Mouse (Mus musculus): ENCODE measurements at regions not wholly inside any gene's neighbourhood (a gene's known extent, or its start where the extent isn't known, plus 50 kb on each side); places are given as distances from the start of the nearest gene placed in this dataset.
A peak's percentile ranks its signal among the peaks of the same experiment; 100 is the strongest.

DNA sequence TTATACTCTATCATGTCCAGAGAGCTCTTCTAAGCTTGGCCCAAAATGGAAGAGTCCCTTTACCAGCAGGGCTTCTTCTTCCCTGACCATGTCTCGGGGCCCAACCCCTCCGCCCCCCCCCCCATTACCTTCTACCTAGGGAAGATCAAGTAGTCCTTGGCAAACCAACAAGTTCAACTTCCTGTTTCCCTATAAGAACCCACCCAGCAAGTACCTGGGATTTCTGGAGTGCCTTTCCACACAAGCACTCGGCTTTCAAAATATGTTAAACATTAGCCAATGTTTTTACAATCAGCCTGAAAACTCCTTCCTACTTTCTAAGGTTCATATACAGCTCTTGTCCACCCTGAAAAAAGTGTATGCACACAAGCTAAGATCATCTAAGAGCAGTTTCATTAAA is 198.2 kb downstream of the Pax3 start:
- Histone ChIP-seq H3K27ac (ENCODE audit: low read length) (no peak overlapping the region), H3K4me1 (ENCODE audit: insufficient read depth, low read length) (no peaks in the 10 kb centered on the region), H3K27me3 (ENCODE audit: insufficient read depth, low read length) (no peaks in the 10 kb centered on the region; the same call in 1 of the 2 replicates), H3K4me3 (ENCODE audit: low read length) (no peak overlapping the region), H3K36me3 (ENCODE audit: insufficient read depth, low read length) (no peaks in the 10 kb centered on the region), H3K4me2 (replicated peaks; ENCODE audit: low read depth, low read length) (no peak overlapping the region), H3K9me3 (ENCODE audit: low read length) (no peaks in the 10 kb centered on the region), H3K9ac (replicated peaks; ENCODE audit: low read length) (no peak overlapping the region)
- ATAC-seq (ENCODE audit: low FRiP score, low TSS enrichment): no peak
- 83% methylated on average over 3 of the region's 3 CpGs for WGBS

DNA sequence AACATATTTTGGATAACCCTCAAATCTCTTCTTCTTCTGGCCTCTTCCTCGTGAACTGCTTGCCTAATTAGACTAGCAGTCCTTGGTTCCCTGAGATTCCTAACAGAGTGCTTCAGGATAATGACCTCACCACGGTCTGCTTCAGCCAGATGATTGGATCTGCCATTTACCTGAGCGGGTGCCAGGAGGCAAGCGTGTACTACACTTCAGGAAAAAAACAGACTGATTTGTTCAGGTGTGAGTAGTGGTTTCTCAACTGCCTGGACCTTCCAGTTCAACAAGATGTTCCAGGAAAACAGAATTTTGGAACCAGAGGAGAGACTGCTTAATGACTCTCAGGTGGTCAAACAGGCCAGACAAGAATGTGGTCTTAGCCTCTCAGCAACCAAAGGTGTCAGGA is 215.4 kb downstream of the Pax3 start:
- Histone ChIP-seq H3K4me1 (ENCODE audit: insufficient read depth, low read length) (no peaks in the 10 kb centered on the region), H3K9me3 (ENCODE audit: low read length) (no peaks in the 10 kb centered on the region), H3K4me3 (ENCODE audit: low read length) (no peak overlapping the region), H3K4me2 (replicated peaks; ENCODE audit: low read depth, low read length) (no peak overlapping the region), H3K36me3 (ENCODE audit: insufficient read depth, low read length) (no peaks in the 10 kb centered on the region), H3K27ac (ENCODE audit: low read length) (no peak overlapping the region), H3K9ac (replicated peaks; ENCODE audit: low read length) (no peak overlapping the region), H3K27me3 (ENCODE audit: insufficient read depth, low read length) (peaks cover 41% of the 10 kb centered on the region)
- ATAC-seq (ENCODE audit: low FRiP score, low TSS enrichment): no peak
- 65% methylated on average over 4 of the region's 4 CpGs for WGBS

DNA sequence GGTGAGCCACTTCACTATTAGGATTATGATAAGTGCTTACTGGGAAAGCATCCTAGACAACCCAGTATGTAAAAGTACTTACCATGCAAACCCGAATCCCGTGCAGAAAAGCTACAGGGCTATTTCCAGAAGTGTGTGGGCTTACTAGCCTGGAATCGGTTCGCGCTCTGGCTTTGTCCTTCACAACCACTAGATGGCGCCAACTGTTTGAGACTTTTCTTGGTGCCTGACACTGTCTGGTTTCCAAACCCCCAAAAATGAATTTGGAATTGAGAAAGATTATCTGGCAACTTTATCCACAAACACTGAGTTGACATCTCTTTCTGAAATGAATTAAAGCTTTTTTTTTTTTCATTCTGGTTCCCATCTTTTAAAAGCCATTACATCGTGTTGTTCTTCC is 218.2 kb downstream of the Pax3 start:
- no peaks in the 10 kb centered on the region for H3K9me3 ChIP-seq (ENCODE audit: low read length)
- H3K4me2 ChIP-seq (replicated peaks; ENCODE audit: low read depth, low read length): no peak overlapping the region
- 5% methylated on average over 7 of the region's 7 CpGs for WGBS
- no peak overlapping the region for H3K27ac ChIP-seq (ENCODE audit: low read length)
- H3K4me3 ChIP-seq (ENCODE audit: low read length): no peak overlapping the region
- no peaks in the 10 kb centered on the region for H3K36me3 ChIP-seq (ENCODE audit: insufficient read depth, low read length)
- H3K27me3 ChIP-seq (ENCODE audit: insufficient read depth, low read length): peaks cover 45% of the 10 kb centered on the region
- H3K4me1 ChIP-seq (ENCODE audit: insufficient read depth, low read length): no peaks in the 10 kb centered on the region
- H3K9ac ChIP-seq (replicated peaks; ENCODE audit: low read length): no peak overlapping the region
- no peak for ATAC-seq (ENCODE audit: low FRiP score, low TSS enrichment)

DNA sequence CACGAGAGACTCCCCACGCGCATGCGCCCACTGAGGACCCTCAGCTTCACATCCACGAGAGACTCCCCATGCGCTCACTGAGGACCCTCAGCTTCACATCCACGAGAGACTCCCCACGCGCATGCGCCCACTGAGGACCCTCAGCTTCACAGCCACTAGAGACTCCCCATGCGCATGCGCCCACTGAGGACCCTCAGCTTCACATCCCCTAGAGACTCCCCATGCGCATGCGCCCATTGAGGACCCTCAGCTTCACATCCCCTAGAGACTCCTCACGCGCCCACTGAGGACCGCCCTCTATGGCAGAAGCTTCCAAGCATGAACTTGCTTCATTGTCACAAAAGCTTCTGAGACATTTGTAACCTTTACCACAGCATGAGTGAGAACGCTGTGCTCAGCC is 221.0 kb downstream of the Pax3 start:
- Histone ChIP-seq H3K27me3 (ENCODE audit: insufficient read depth, low read length) (peaks cover 37% of the 10 kb centered on the region), H3K9ac (replicated peaks; ENCODE audit: low read length) (no peak overlapping the region)

DNA sequence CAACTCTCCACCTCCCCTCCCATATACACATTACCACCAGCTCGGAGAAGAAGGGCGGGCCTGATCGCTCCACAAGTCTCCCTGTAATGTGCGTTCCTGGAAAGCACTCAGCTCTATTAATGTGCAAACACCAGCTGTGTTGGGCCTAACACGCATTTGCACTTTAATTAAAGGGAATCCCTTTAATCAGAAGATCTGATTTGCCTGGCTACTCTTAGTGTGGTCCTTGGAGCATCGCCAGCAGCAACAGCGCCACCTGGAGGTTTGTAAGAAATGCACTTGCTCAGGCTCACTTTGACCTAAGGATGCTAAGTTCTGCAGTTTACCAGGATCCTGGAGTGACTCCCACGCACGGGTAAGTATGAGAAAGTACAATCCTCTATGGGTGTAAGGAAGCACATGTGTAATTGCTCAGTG is 224.6 kb downstream of the Pax3 start:
- Histone ChIP-seq H3K27ac (ENCODE audit: low read length) (no peak overlapping the region), H3K4me3 (ENCODE audit: low read length) (no peak overlapping the region), H3K36me3 (ENCODE audit: insufficient read depth, low read length) (no peaks in the 10 kb centered on the region), H3K27me3 (ENCODE audit: insufficient read depth, low read length) (peaks cover 17% of the 10 kb centered on the region), H3K4me1 (ENCODE audit: insufficient read depth, low read length) (no peaks in the 10 kb centered on the region), H3K9me3 (ENCODE audit: low read length) (no peaks in the 10 kb centered on the region), H3K9ac (replicated peaks; ENCODE audit: low read length) (no peak overlapping the region), H3K4me2 (replicated peaks; ENCODE audit: low read depth, low read length) (0 out of 2 replicates have a peak overlapping the region, but pooled peaks have one; percentile 26)
- 12% methylated on average over 9 of the region's 9 CpGs for WGBS
- peak; percentile 23; the same call in 1 of the 2 replicates for ATAC-seq (ENCODE audit: low FRiP score, low TSS enrichment)

More for the DNA sequence above, 221.0 kb downstream of the Pax3 start:
- Histone ChIP-seq H3K4me2 (replicated peaks; ENCODE audit: low read depth, low read length) (no peak overlapping the region), H3K36me3 (ENCODE audit: insufficient read depth, low read length) (no peaks in the 10 kb centered on the region), H3K27ac (ENCODE audit: low read length) (no peak overlapping the region), H3K4me3 (ENCODE audit: low read length) (no peak overlapping the region), H3K4me1 (ENCODE audit: insufficient read depth, low read length) (no peaks in the 10 kb centered on the region), H3K9me3 (ENCODE audit: low read length) (no peaks in the 10 kb centered on the region)
- no peak for ATAC-seq (ENCODE audit: low FRiP score, low TSS enrichment)
- 94% methylated on average over 18 of the region's 18 CpGs for WGBS

DNA sequence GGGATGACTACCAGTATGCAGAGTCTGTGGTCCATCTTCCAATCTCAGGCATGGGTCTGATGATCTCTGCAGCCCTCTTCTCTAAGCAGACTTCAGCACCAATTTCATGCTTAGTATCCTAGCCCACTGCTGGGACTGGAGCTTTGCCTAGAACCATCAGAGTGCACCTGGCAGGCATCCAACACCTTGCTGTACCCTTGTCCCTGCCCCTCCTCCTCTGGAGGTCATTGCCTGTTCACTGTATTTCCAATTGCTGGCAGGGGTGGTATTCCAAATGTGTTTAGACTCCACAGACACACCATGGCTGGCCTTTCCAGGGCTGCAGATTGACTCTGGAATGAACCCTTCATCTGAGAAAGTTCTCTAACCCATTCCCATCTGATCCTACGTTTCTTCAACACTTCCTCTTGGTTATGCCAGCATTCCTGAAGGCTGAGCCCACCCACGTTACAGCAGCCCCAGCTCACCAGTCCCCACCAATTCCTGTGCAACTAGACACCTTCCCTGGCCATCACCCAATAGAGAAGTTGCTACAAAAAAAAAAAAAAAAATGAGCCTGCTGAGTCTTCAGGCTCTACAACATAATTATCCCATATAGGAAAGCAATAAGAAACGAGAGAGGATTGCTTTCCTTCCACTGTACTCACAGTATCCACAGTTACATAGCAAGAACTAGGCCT is 232.1 kb downstream of the Pax3 start:
- Histone ChIP-seq H3K4me3 (ENCODE audit: low read length) (no peak overlapping the region), H3K9ac (replicated peaks; ENCODE audit: low read length) (no peak overlapping the region), H3K4me2 (replicated peaks; ENCODE audit: low read depth, low read length) (no peak overlapping the region), H3K4me1 (ENCODE audit: insufficient read depth, low read length) (no peaks in the 10 kb centered on the region), H3K36me3 (ENCODE audit: insufficient read depth, low read length) (no peaks in the 10 kb centered on the region), H3K9me3 (ENCODE audit: low read length) (no peaks in the 10 kb centered on the region), H3K27me3 (ENCODE audit: insufficient read depth, low read length) (no peaks in the 10 kb centered on the region), H3K27ac (ENCODE audit: low read length) (no peak overlapping the region)
- ATAC-seq (ENCODE audit: low FRiP score, low TSS enrichment): no peak
- WGBS: 32% methylated on average over 3 of the region's 3 CpGs

DNA sequence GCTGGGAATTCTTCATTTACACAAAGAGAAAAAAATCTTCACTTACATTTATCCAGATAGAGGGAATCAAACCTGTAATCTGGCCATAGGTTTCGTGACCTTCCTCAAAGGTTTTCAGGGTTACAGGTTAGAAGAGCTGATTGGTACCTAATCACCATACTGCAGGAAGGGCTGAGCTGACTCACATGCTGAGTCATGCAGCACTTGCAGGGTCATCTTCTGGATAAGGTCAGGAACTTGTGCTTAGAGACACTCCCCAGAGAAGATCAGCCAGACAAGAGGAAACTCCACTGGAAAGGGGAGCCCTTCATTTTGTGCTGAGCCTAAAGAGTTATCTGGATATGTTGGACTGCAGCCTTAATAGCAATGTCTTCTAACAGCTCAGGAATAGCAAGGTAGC is 237.6 kb downstream of the Pax3 start:
- Histone ChIP-seq H3K4me2 (replicated peaks; ENCODE audit: low read depth, low read length) (no peak overlapping the region), H3K27me3 (ENCODE audit: insufficient read depth, low read length) (no peaks in the 10 kb centered on the region), H3K27ac (ENCODE audit: low read length) (no peak overlapping the region), H3K9ac (replicated peaks; ENCODE audit: low read length) (no peak overlapping the region), H3K9me3 (ENCODE audit: low read length) (no peaks in the 10 kb centered on the region), H3K4me1 (ENCODE audit: insufficient read depth, low read length) (no peaks in the 10 kb centered on the region), H3K4me3 (ENCODE audit: low read length) (no peak overlapping the region), H3K36me3 (ENCODE audit: insufficient read depth, low read length) (no peaks in the 10 kb centered on the region)
- 78% methylated on average over 1 of the region's 1 CpGs for WGBS
- no peak for ATAC-seq (ENCODE audit: low FRiP score, low TSS enrichment)

DNA sequence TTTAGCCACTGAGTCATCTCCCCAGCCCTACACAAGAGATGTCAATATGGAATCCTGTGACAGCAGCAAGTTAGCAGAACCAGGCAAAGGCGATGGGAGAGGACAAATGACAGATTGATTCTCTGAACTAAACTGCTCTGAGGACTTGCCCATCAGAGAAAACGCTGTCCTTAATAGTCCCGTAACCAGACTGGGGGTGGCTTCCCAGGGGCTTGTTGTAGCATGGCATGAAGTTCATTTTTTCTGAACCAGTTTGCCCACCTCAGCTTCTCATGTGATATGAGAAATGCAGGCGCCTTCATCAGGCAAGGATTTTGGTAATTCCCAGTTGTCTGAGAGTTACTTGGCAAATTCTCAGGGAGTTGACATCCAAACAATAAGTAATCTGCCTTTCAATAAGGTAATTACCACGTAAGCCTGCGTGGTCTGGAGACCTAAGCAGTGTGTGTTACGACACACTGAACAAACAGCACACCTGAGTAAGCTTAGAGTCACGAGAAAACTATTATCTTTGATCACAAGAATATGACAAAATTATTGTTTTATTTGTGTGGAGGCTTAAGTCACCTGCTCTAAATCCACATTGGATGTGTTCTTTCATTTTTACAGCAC is 239.7 kb downstream of the Pax3 start:
- 72% methylated on average over 8 of the region's 8 CpGs for WGBS
- no peak overlapping the region for H3K9ac ChIP-seq (replicated peaks; ENCODE audit: low read length)
- no peak for ATAC-seq (ENCODE audit: low FRiP score, low TSS enrichment)
- no peak overlapping the region for H3K4me3 ChIP-seq (ENCODE audit: low read length)
- no peaks in the 10 kb centered on the region for H3K9me3 ChIP-seq (ENCODE audit: low read length)
- no peaks in the 10 kb centered on the region for H3K27me3 ChIP-seq (ENCODE audit: insufficient read depth, low read length)
- H3K27ac ChIP-seq (ENCODE audit: low read length): no peak overlapping the region
- H3K4me1 ChIP-seq (ENCODE audit: insufficient read depth, low read length): no peaks in the 10 kb centered on the region
- no peak overlapping the region for H3K4me2 ChIP-seq (replicated peaks; ENCODE audit: low read depth, low read length)
- H3K36me3 ChIP-seq (ENCODE audit: insufficient read depth, low read length): no peaks in the 10 kb centered on the region

DNA sequence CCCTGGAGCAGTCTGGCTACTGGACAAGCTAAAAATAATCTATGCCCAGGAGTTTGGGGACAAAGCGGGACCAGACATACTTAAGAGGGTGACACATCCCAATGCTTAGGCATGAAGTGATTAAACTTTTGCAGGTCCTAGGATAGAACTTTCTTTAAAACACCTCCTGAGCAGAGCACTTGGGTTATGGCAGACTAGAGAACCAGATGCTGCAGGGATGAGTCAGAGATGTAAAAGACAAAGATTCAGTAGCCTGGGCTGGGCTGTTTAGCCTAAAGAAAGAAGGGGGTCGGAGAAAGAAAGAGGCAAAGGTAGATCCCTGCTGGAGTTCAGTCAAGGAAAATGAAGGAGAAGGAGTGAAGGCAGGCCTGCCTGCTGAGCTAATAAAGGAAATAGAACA is 249.0 kb downstream of the Pax3 start:
- 80% methylated on average over 2 of the region's 2 CpGs for WGBS
- peaks cover 4% of the 10 kb centered on the region; the same call in 1 of the 2 replicates for H3K27me3 ChIP-seq (ENCODE audit: insufficient read depth, low read length)
- ATAC-seq (ENCODE audit: low FRiP score, low TSS enrichment): no peak

DNA sequence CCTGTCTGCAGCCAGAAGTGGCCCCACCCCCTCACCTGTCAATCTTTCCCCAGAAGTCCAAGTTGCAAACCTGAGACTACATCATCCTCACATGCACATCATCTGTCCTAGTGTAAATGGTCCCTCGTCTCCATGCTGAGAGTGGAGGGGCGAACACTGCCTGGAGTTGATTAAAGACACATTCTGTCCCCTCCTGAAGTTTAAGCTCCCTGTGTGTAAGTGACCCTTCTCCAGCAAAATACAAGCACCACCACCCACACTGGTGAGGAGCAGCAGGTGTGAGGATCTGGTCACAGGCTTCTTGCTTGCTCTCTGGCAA is 252.6 kb downstream of the Pax3 start:
- no peak for ATAC-seq (ENCODE audit: low FRiP score, low TSS enrichment)
- H3K4me1 ChIP-seq (ENCODE audit: insufficient read depth, low read length): no peaks in the 10 kb centered on the region
- no peaks in the 10 kb centered on the region for H3K36me3 ChIP-seq (ENCODE audit: insufficient read depth, low read length)
- H3K27ac ChIP-seq (ENCODE audit: low read length): no peak overlapping the region
- no peak overlapping the region for H3K9ac ChIP-seq (replicated peaks; ENCODE audit: low read length)
- no peak overlapping the region for H3K4me3 ChIP-seq (ENCODE audit: low read length)
- H3K9me3 ChIP-seq (ENCODE audit: low read length): no peaks in the 10 kb centered on the region
- WGBS: 69% methylated on average over 2 of the region's 2 CpGs
- H3K27me3 ChIP-seq (ENCODE audit: insufficient read depth, low read length): no peaks in the 10 kb centered on the region; the same call in 1 of the 2 replicates
- no peak overlapping the region for H3K4me2 ChIP-seq (replicated peaks; ENCODE audit: low read depth, low read length)

More for the DNA sequence above, 249.0 kb downstream of the Pax3 start:
- H3K4me3 ChIP-seq (ENCODE audit: low read length): no peak overlapping the region
- no peak overlapping the region for H3K9ac ChIP-seq (replicated peaks; ENCODE audit: low read length)
- H3K4me2 ChIP-seq (replicated peaks; ENCODE audit: low read depth, low read length): no peak overlapping the region
- no peak overlapping the region for H3K27ac ChIP-seq (ENCODE audit: low read length)
- H3K9me3 ChIP-seq (ENCODE audit: low read length): no peaks in the 10 kb centered on the region
- no peaks in the 10 kb centered on the region for H3K36me3 ChIP-seq (ENCODE audit: insufficient read depth, low read length)
- no peaks in the 10 kb centered on the region for H3K4me1 ChIP-seq (ENCODE audit: insufficient read depth, low read length)

All from kidney, embryonic 16.5 days (tissue).